Mouse (Mus musculus): Measurements from ENCODE around the gene Zfp940. TPM values are rescaled to one million over a fixed set of nuclear protein-coding genes. Genes with fewer than 3 reads are reported as not detected.
"Not testable (repeated sequence)": the region's sequence is repeated elsewhere in the genome, so short reads cannot be mapped to it uniquely, and the experiment has no call there.

The Zfp940 gene
- under 1 TPM; 0.16 to 0.36 TPM for total RNA-seq (2021)
- long read RNA-seq, experiment 1, result 0 reads
- long read RNA-seq, experiment 2, result 0 reads

GRCm38 (mm10) chr7:29853219-29853842 is at the start of gene Zfp940:
Zfp940 (minus strand) TSS chr7:29853669.
- DNase-seq, result peak; percentile 58

GRCm38 (mm10) chr7:29898351-29898750 is 44.9 kb upstream of the Zfp940 start:
- no peak for DNase-seq

GRCm38 (mm10) chr7:29892756-29893155 is 39.3 kb upstream of the Zfp940 start:
- DNase-seq, result no peak

- no peak for DNase-seq
Measured at GRCm38 (mm10) chr7:29890501-29890900, 37.0 kb upstream of the Zfp940 start.

GRCm38 (mm10) chr7:29880916-29881315 is 27.4 kb upstream of the Zfp940 start:
- no peak for DNase-seq

GRCm38 (mm10) chr7:29880056-29880455 is 26.6 kb upstream of the Zfp940 start:
- DNase-seq, result no peak

- DNase-seq, result not testable (repeated sequence)
Measured at GRCm38 (mm10) chr7:29877561-29877960, 24.1 kb upstream of the Zfp940 start.

- DNase-seq, result no peak
Measured at GRCm38 (mm10) chr7:29874256-29874655, 20.8 kb upstream of the Zfp940 start.

- DNase-seq, result no peak
Measured at GRCm38 (mm10) chr7:29861660-29862059, 8.2 kb upstream of the Zfp940 start.

- DNase-seq, result peak; percentile 77
Measured at GRCm38 (mm10) chr7:29859532-29860517, 6.4 kb upstream of the Zfp940 start, which contains the start of gene Zfp420. Zfp420 (plus strand) TSS chr7:29859979.

GRCm38 (mm10) chr7:29852831-29853218 is 644 bp downstream of the Zfp940 start:
- no peak for DNase-seq

- no peak for DNase-seq
Measured at GRCm38 (mm10) chr7:29844616-29845015, 8.9 kb downstream of the Zfp940 start.

GRCm38 (mm10) chr7:29842105-29842504 is 11.4 kb downstream of the Zfp940 start:
- no peak for DNase-seq

GRCm38 (mm10) chr7:29839256-29839655 is 14.2 kb downstream of the Zfp940 start:
- DNase-seq, result no peak

GRCm38 (mm10) chr7:29836816-29837215 is 16.7 kb downstream of the Zfp940 start:
- DNase-seq, result no peak

GRCm38 (mm10) chr7:29829804-29830203 is 23.7 kb downstream of the Zfp940 start:
- DNase-seq, result no peak

GRCm38 (mm10) chr7:29828001-29828400 is 25.5 kb downstream of the Zfp940 start:
- DNase-seq, result no peak

GRCm38 (mm10) chr7:29818619-29819254 is 34.7 kb downstream of the Zfp940 start:
- DNase-seq, result peak; percentile 47

GRCm38 (mm10) chr7:29815910-29816429 is 37.5 kb downstream of the Zfp940 start, which contains the start of gene Zfp790:
Zfp790 (plus strand) TSS chr7:29816114.
- peak; percentile 66 for DNase-seq

GRCm38 (mm10) chr7:29815061-29815784 is 38.2 kb downstream of the Zfp940 start:
- DNase-seq, result no peak

GRCm38 (mm10) chr7:29814381-29814780 is 39.1 kb downstream of the Zfp940 start:
- DNase-seq, result no peak

GRCm38 (mm10) chr7:29812244-29812643 is 41.2 kb downstream of the Zfp940 start:
- DNase-seq, result no peak

Measured in gastrocnemius, postnatal 10 days (tissue).